Mouse (Mus musculus) forebrain, embryonic 15.5 days (tissue): ENCODE results near the gene Mid1ip1. TPM values are rescaled to one million over a fixed set of nuclear protein-coding genes. Genes with fewer than 3 reads are reported as not detected.

Experiments used
- ATAC-seq: fragments of 200-750 bp; cut with Nextera tagmentation; replicated peaks from 2 replicates; pipeline ENCODE4 v1.8.0; 2017; ENCODE audit warnings: mild to moderate bottlenecking, moderate TSS enrichment, moderate library complexity
- H3K27ac ChIP-seq: fragments of 300-500 bp; sonication (generic); replicated peaks from 2 replicates; pipeline ENCODE4 v1.5.1; 2015; ENCODE audit warnings: mild to moderate bottlenecking, inconsistent platforms
- H3K27me3 ChIP-seq: fragments of 300-500 bp; sonication (generic); 2 replicates; pipeline ENCODE4 v1.6.1; 2015; ENCODE audit warnings: inconsistent platforms
- H3K36me3 ChIP-seq: fragments of 300-500 bp; sonication (generic); 2 replicates; pipeline ENCODE4 v1.6.1; 2015; ENCODE audit warnings: mild to moderate bottlenecking, inconsistent platforms
- H3K4me1 ChIP-seq: fragments of 300-500 bp; sonication (generic); 2 replicates; pipeline ENCODE4 v1.6.1; 2015; ENCODE audit warnings: inconsistent platforms
- H3K4me2 ChIP-seq: fragments of 300-500 bp; sonication (generic); replicated peaks from 2 replicates; pipeline ENCODE4 v1.6.1; 2015; ENCODE audit warnings: mild to moderate bottlenecking, inconsistent platforms
- H3K4me3 ChIP-seq: fragments of 300-500 bp; sonication (generic); 2 replicates; pipeline ENCODE4 v1.5.1; 2015; ENCODE audit warnings: mild to moderate bottlenecking, inconsistent platforms
- H3K9ac ChIP-seq: fragments of 300-500 bp; sonication (generic); replicated peaks from 2 replicates; pipeline ENCODE4 v1.6.1; 2015; ENCODE audit warnings: mild to moderate bottlenecking, inconsistent platforms
- H3K9me3 ChIP-seq: fragments of 300-500 bp; sonication (generic); 2 replicates; pipeline ENCODE4 v1.6.1; 2016; ENCODE audit warnings: inconsistent platforms
- WGBS: fragments of 180-500 bp; shearing (Covaris S2); methylation state at CpG from one replicate; pipeline ENCODE4 v1.1.7; 2015; ENCODE audit warnings: mixed read lengths; 5-methylcytosine and 5-hydroxymethylcytosine counted together
- polyA plus RNA-seq: library from polyadenylated mRNA; unstranded; fragments of >200 nt; fragmentation: Nextera tagmentation; extraction: Ambion mirVana; gene quantifications from 2 replicates; pipeline ENCODE4 v1.2.1, GENCODE M21; 2015

Gene Mid1ip1
- polyA plus RNA-seq, 1 experiment from 2014 or later, result 98.3 TPM

- no peaks in the 10 kb centered on the region for H3K9me3 ChIP-seq
- 16% methylated on average over 1 of the region's 1 CpGs for WGBS
- no peak overlapping the region for H3K4me2 ChIP-seq
- no peak overlapping the region for H3K4me3 ChIP-seq
- H3K9ac ChIP-seq, result no peak overlapping the region
- no peak for ATAC-seq
- no peaks in the 10 kb centered on the region for H3K27me3 ChIP-seq
- no peaks in the 10 kb centered on the region for H3K4me1 ChIP-seq
- H3K36me3 ChIP-seq, result no peaks in the 10 kb centered on the region
- no peak overlapping the region for H3K27ac ChIP-seq
Measured at GRCm38 (mm10) chrX:10734453-10734852, 19.6 kb downstream of the Mid1ip1 start.

- Histone ChIP-seq H3K4me2 (no peak overlapping the region), H3K9ac (no peak overlapping the region), H3K27ac (no peak overlapping the region), H3K27me3 (no peaks in the 10 kb centered on the region), H3K4me3 (no peak overlapping the region), H3K4me1 (no peaks in the 10 kb centered on the region), H3K36me3 (no peaks in the 10 kb centered on the region), H3K9me3 (no peaks in the 10 kb centered on the region)
- no peak for ATAC-seq
- 46% methylated on average over 1 of the region's 1 CpGs for WGBS
Measured at GRCm38 (mm10) chrX:10734874-10735273, 20.1 kb downstream of the Mid1ip1 start.

- H3K36me3 ChIP-seq, result no peaks in the 10 kb centered on the region
- ATAC-seq, result no peak
Measured at GRCm38 (mm10) chrX:10758866-10759265, 44.1 kb downstream of the Mid1ip1 start.

GRCm38 (mm10) chrX:10763476-10764016 is 48.7 kb downstream of the Mid1ip1 start:
- H3K27ac ChIP-seq, result no peak overlapping the region
- 45% methylated on average over 10 of the region's 10 CpGs for WGBS
- no peak for ATAC-seq

More at GRCm38 (mm10) chrX:10758866-10759265, 44.1 kb downstream of the Mid1ip1 start:
- no peaks in the 10 kb centered on the region for H3K9me3 ChIP-seq
- peaks cover 6% of the 10 kb centered on the region for H3K4me1 ChIP-seq
- no peak overlapping the region for H3K4me2 ChIP-seq
- 80% methylated on average over 4 of the region's 4 CpGs for WGBS
- H3K27ac ChIP-seq, result no peak overlapping the region
- H3K4me3 ChIP-seq, result no peak overlapping the region
- no peaks in the 10 kb centered on the region for H3K27me3 ChIP-seq
- H3K9ac ChIP-seq, result no peak overlapping the region

More at GRCm38 (mm10) chrX:10763476-10764016, 48.7 kb downstream of the Mid1ip1 start:
- Histone ChIP-seq H3K9ac (no peak overlapping the region), H3K4me1 (peaks cover 6% of the 10 kb centered on the region), H3K4me2 (no peak overlapping the region), H3K27me3 (no peaks in the 10 kb centered on the region), H3K36me3 (no peaks in the 10 kb centered on the region), H3K4me3 (no peak overlapping the region), H3K9me3 (no peaks in the 10 kb centered on the region)

Other genes starting within 250 kb of the Mid1ip1 start
- 268 and 294 TPM in 2 replicates for gene Tspan7, start 229.9 kb upstream of the Mid1ip1 start, polyA plus RNA-seq